Mouse (Mus musculus): ENCODE data around the gene Selenbp1. TPM values are rescaled to one million over a fixed set of nuclear protein-coding genes. Genes with fewer than 3 reads are reported as not detected.
"Not testable (repeated sequence)": the region's sequence is repeated elsewhere in the genome, so short reads cannot be mapped to it uniquely, and the experiment has no call there.

Selenbp1 gene
- polyA plus RNA-seq, 1 experiment from 2014 or later = 9.9 TPM

GRCm38 (mm10) chr3:94915903-94916741 is 16.7 kb upstream of the Selenbp1 start:
- no peak overlapping the region for H3K4me3 ChIP-seq (replicated peaks; ENCODE audit: low read length)
- no peak for DNase-seq (ENCODE audit: low spot score)
- 90% methylated on average over 7 of the region's 7 CpGs for WGBS

GRCm38 (mm10) chr3:94917816-94918361 is 15.0 kb upstream of the Selenbp1 start:
- H3K4me3 ChIP-seq (replicated peaks; ENCODE audit: low read length) = no peak overlapping the region
- H3K9ac ChIP-seq = no peak overlapping the region
- no peaks in the 10 kb centered on the region for H3K4me1 ChIP-seq (replicated peaks; ENCODE audit: control insufficient read depth, insufficient read depth, low read length)
- ATAC-seq (ENCODE audit: low FRiP score) (no peak), DNase-seq (ENCODE audit: low spot score) (no peak)
- no peak overlapping the region for H3K4me2 ChIP-seq (replicated peaks)
- 53% methylated on average over 14 of the region's 14 CpGs for WGBS
- H3K27ac ChIP-seq = no peak overlapping the region
- no peaks in the 10 kb centered on the region for H3K27me3 ChIP-seq (ENCODE audit: control insufficient read depth, insufficient read depth, low read length)
- H3K9me3 ChIP-seq (ENCODE audit: control insufficient read depth, low read length) = no peaks in the 10 kb centered on the region
- H3K36me3 ChIP-seq (replicated peaks; ENCODE audit: control insufficient read depth, insufficient read depth) = no peaks in the 10 kb centered on the region

More at GRCm38 (mm10) chr3:94915903-94916741, 16.7 kb upstream of the Selenbp1 start:
- H3K27ac ChIP-seq = no peak overlapping the region
- no peaks in the 10 kb centered on the region for H3K36me3 ChIP-seq (replicated peaks; ENCODE audit: control insufficient read depth, insufficient read depth)
- no peaks in the 10 kb centered on the region for H3K9me3 ChIP-seq (ENCODE audit: control insufficient read depth, low read length)
- H3K4me1 ChIP-seq (replicated peaks; ENCODE audit: control insufficient read depth, insufficient read depth, low read length) = no peaks in the 10 kb centered on the region
- no peaks in the 10 kb centered on the region for H3K27me3 ChIP-seq (ENCODE audit: control insufficient read depth, insufficient read depth, low read length)
- no peak overlapping the region for H3K4me2 ChIP-seq (replicated peaks)
- H3K9ac ChIP-seq = no peak overlapping the region
- ATAC-seq (ENCODE audit: low FRiP score) = no peak

- Histone ChIP-seq H3K27me3 (ENCODE audit: control insufficient read depth, insufficient read depth, low read length) (no peaks in the 10 kb centered on the region), H3K9me3 (ENCODE audit: control insufficient read depth, low read length) (no peaks in the 10 kb centered on the region), H3K4me2 (replicated peaks) (no peak overlapping the region), H3K27ac (no peak overlapping the region), H3K9ac (no peak overlapping the region), H3K36me3 (replicated peaks; ENCODE audit: control insufficient read depth, insufficient read depth) (no peaks in the 10 kb centered on the region), H3K4me1 (replicated peaks; ENCODE audit: control insufficient read depth, insufficient read depth, low read length) (no peaks in the 10 kb centered on the region), H3K4me3 (replicated peaks; ENCODE audit: low read length) (no peak overlapping the region)
- no peak for ATAC-seq (ENCODE audit: low FRiP score)
- DNase-seq (ENCODE audit: low spot score) = no peak
- 85% methylated on average over 4 of the region's 4 CpGs for whole genome bisulfite sequencing
Observed at GRCm38 (mm10) chr3:94918845-94919244, 14.0 kb upstream of the Selenbp1 start.

GRCm38 (mm10) chr3:94921104-94921503 is 11.8 kb upstream of the Selenbp1 start:
- Histone ChIP-seq H3K4me3 (replicated peaks; ENCODE audit: low read length) (no peak overlapping the region), H3K9ac (no peak overlapping the region), H3K27me3 (ENCODE audit: control insufficient read depth, insufficient read depth, low read length) (no peaks in the 10 kb centered on the region), H3K4me1 (replicated peaks; ENCODE audit: control insufficient read depth, insufficient read depth, low read length) (no peaks in the 10 kb centered on the region), H3K36me3 (replicated peaks; ENCODE audit: control insufficient read depth, insufficient read depth) (no peaks in the 10 kb centered on the region), H3K9me3 (ENCODE audit: control insufficient read depth, low read length) (no peaks in the 10 kb centered on the region), H3K27ac (no peak overlapping the region), H3K4me2 (replicated peaks) (no peak overlapping the region)
- WGBS = 62% methylated on average over 3 of the region's 3 CpGs
- no peak for DNase-seq (ENCODE audit: low spot score)
- no peak for ATAC-seq (ENCODE audit: low FRiP score)

- H3K27me3 ChIP-seq (ENCODE audit: control insufficient read depth, insufficient read depth, low read length) = no peaks in the 10 kb centered on the region
- no peak overlapping the region for H3K27ac ChIP-seq
- no peak overlapping the region for H3K4me2 ChIP-seq (replicated peaks)
- H3K36me3 ChIP-seq (replicated peaks; ENCODE audit: control insufficient read depth, insufficient read depth) = no peaks in the 10 kb centered on the region
- ATAC-seq (ENCODE audit: low FRiP score) (no peak), DNase-seq (ENCODE audit: low spot score) (no peak)
- H3K4me1 ChIP-seq (replicated peaks; ENCODE audit: control insufficient read depth, insufficient read depth, low read length) = no peaks in the 10 kb centered on the region
- no peak overlapping the region for H3K9ac ChIP-seq
- 69% methylated on average over 3 of the region's 3 CpGs for WGBS
- no peaks in the 10 kb centered on the region for H3K9me3 ChIP-seq (ENCODE audit: control insufficient read depth, low read length)
- H3K4me3 ChIP-seq (replicated peaks; ENCODE audit: low read length) = no peak overlapping the region
Observed at GRCm38 (mm10) chr3:94922333-94922732, 10.5 kb upstream of the Selenbp1 start.

GRCm38 (mm10) chr3:94924688-94925087 is 8.2 kb upstream of the Selenbp1 start:
- H3K36me3 ChIP-seq (replicated peaks; ENCODE audit: control insufficient read depth, insufficient read depth) = no peaks in the 10 kb centered on the region
- no peak overlapping the region for H3K4me3 ChIP-seq (replicated peaks; ENCODE audit: low read length)
- ATAC-seq (ENCODE audit: low FRiP score) (no peak), DNase-seq (ENCODE audit: low spot score) (no peak)
- no peaks in the 10 kb centered on the region for H3K27me3 ChIP-seq (ENCODE audit: control insufficient read depth, insufficient read depth, low read length)
- WGBS = 82% methylated on average over 8 of the region's 8 CpGs
- no peaks in the 10 kb centered on the region for H3K4me1 ChIP-seq (replicated peaks; ENCODE audit: control insufficient read depth, insufficient read depth, low read length)
- no peaks in the 10 kb centered on the region for H3K9me3 ChIP-seq (ENCODE audit: control insufficient read depth, low read length)
- H3K9ac ChIP-seq = no peak overlapping the region
- no peak overlapping the region for H3K4me2 ChIP-seq (replicated peaks)
- no peak overlapping the region for H3K27ac ChIP-seq

- H3K9ac ChIP-seq; H3K4me3 ChIP-seq (replicated peaks; ENCODE audit: low read length); H3K4me2 ChIP-seq (replicated peaks); ATAC-seq (ENCODE audit: low FRiP score); DNase-seq (ENCODE audit: low spot score); H3K27me3 ChIP-seq (ENCODE audit: control insufficient read depth, insufficient read depth, low read length); H3K36me3 ChIP-seq (replicated peaks; ENCODE audit: control insufficient read depth, insufficient read depth); H3K4me1 ChIP-seq (replicated peaks; ENCODE audit: control insufficient read depth, insufficient read depth, low read length); H3K27ac ChIP-seq; H3K9me3 ChIP-seq (ENCODE audit: control insufficient read depth, low read length): not testable (repeated sequence)
- WGBS = 51% methylated on average over 4 of the region's 4 CpGs
Observed at GRCm38 (mm10) chr3:94926301-94926736, 6.5 kb upstream of the Selenbp1 start.

- WGBS = 81% methylated on average over 3 of the region's 4 CpGs
- not testable (repeated sequence) for DNase-seq (ENCODE audit: low spot score); H3K4me1 ChIP-seq (replicated peaks; ENCODE audit: control insufficient read depth, insufficient read depth, low read length); H3K4me2 ChIP-seq (replicated peaks); ATAC-seq (ENCODE audit: low FRiP score); H3K27ac ChIP-seq; H3K9me3 ChIP-seq (ENCODE audit: control insufficient read depth, low read length); H3K36me3 ChIP-seq (replicated peaks; ENCODE audit: control insufficient read depth, insufficient read depth); H3K9ac ChIP-seq; H3K27me3 ChIP-seq (ENCODE audit: control insufficient read depth, insufficient read depth, low read length); H3K4me3 ChIP-seq (replicated peaks; ENCODE audit: low read length)
Observed at GRCm38 (mm10) chr3:94928979-94929378, 3.9 kb upstream of the Selenbp1 start.

- ATAC-seq (ENCODE audit: low FRiP score); H3K4me1 ChIP-seq (replicated peaks; ENCODE audit: control insufficient read depth, insufficient read depth, low read length); H3K4me3 ChIP-seq (replicated peaks; ENCODE audit: low read length); H3K9ac ChIP-seq; H3K27me3 ChIP-seq (ENCODE audit: control insufficient read depth, insufficient read depth, low read length); H3K9me3 ChIP-seq (ENCODE audit: control insufficient read depth, low read length); H3K4me2 ChIP-seq (replicated peaks); H3K36me3 ChIP-seq (replicated peaks; ENCODE audit: control insufficient read depth, insufficient read depth); DNase-seq (ENCODE audit: low spot score); H3K27ac ChIP-seq: not testable (repeated sequence)
- 55% methylated on average over 7 of the region's 7 CpGs for WGBS
Observed at GRCm38 (mm10) chr3:94930386-94931266, 2.2 kb upstream of the Selenbp1 start.

Measured in hindbrain, embryonic 14.5 days (tissue).